Mouse (Mus musculus) heart, postnatal 0 days (tissue): ENCODE data around the gene Epas1. TPM values are rescaled to one million over a fixed set of nuclear protein-coding genes. Genes with fewer than 3 reads are reported as not detected.
A peak's percentile ranks its signal among the peaks of the same experiment; 100 is the strongest.

ENCODE experiments used
- ATAC-seq: fragments of 200-750 bp; cut with Nextera tagmentation; 2 replicates; pipeline ENCODE4 v1.8.0; 2017; ENCODE audit warnings: low read depth, moderate number of reproducible peaks, moderate library complexity; ENCODE audit not compliant: insufficient read depth
- DNase-seq: peaks from one replicate; pipeline ENCODE4 v3.0.0-alpha.2; 2016; ENCODE audit warnings: low spot score
- H3K27ac ChIP-seq: fragments of 300-500 bp; sonication (generic); 2 replicates; pipeline ENCODE4 v1.5.1; 2014; ENCODE audit warnings: low read depth, mild to moderate bottlenecking
- H3K27me3 ChIP-seq: fragments of 300-500 bp; sonication (generic); 2 replicates; pipeline ENCODE4 v1.6.1; 2014; ENCODE audit warnings: low read length, mixed read lengths; ENCODE audit not compliant: control insufficient read depth, insufficient read depth
- H3K36me3 ChIP-seq: fragments of 300-500 bp; sonication (generic); replicated peaks from 2 replicates; pipeline ENCODE4 v1.6.1; 2014; ENCODE audit warnings: low read length, mixed read lengths; ENCODE audit not compliant: control insufficient read depth, insufficient read depth
- H3K4me1 ChIP-seq: fragments of 300-500 bp; sonication (generic); 2 replicates; pipeline ENCODE4 v1.6.1; 2014; ENCODE audit warnings: antibody characterized with exemption; ENCODE audit not compliant: control insufficient read depth, insufficient read depth
- H3K4me2 ChIP-seq: fragments of 300-500 bp; sonication (generic); 2 replicates; pipeline ENCODE4 v1.6.1; 2014; ENCODE audit warnings: low read depth, mild to moderate bottlenecking, low read length, moderate library complexity
- H3K4me3 ChIP-seq: fragments of 300-500 bp; sonication (generic); 2 replicates; pipeline ENCODE4 v1.5.1; 2014; ENCODE audit warnings: low read depth, low read length
- H3K9ac ChIP-seq: fragments of 300-500 bp; sonication (generic); replicated peaks from 2 replicates; pipeline ENCODE4 v1.6.1; 2014; ENCODE audit warnings: low read depth, low read length, mixed read lengths
- H3K9me3 ChIP-seq: fragments of 300-500 bp; sonication (generic); replicated peaks from 2 replicates; pipeline ENCODE4 v1.6.1; 2016; ENCODE audit warnings: low read length; ENCODE audit not compliant: control insufficient read depth
- CTCF ChIP-seq: IDR thresholded peaks from 2 replicates; pipeline ENCODE4 v1.5.1; 2016; ENCODE audit warnings: antibody characterized with exemption, control low read depth, low read depth
- EP300 ChIP-seq: IDR thresholded peaks from 2 replicates; pipeline ENCODE4 v1.6.1; 2016; ENCODE audit warnings: antibody characterized with exemption, low read depth
- WGBS: fragments of 180-500 bp; shearing (Covaris S2); extraction: QIAGEN DNeasy Blood & Tissue Kit; methylation state at CpG from one replicate; pipeline ENCODE4 v1.1.7; 2014; 5-methylcytosine and 5-hydroxymethylcytosine counted together
- polyA plus RNA-seq: library from polyadenylated mRNA; unstranded; fragments of >200 nt; fragmentation: Nextera tagmentation; extraction: Ambion mirVana; gene quantifications from 2 replicates; pipeline ENCODE4 v1.2.1, GENCODE M21; 2015
- total RNA-seq: library from RNA; depleted of rRNA; stranded (reverse); fragments of >200 nt; gene quantifications from 2 replicates; pipeline ENCODE4 v1.2.3, GENCODE M21; 2014; ENCODE audit warnings: low replicate concordance

The Epas1 gene
- total and polyA plus RNA-seq, 2 experiments from 2014 or later, result 9.1 to 28.7 TPM

- peaks cover 11% of the 10 kb centered on the region; the same call in 1 of the 2 replicates for H3K4me1 ChIP-seq
- no peak overlapping the region for H3K27ac ChIP-seq
- H3K36me3 ChIP-seq, result no peaks in the 10 kb centered on the region
- no peak for ATAC-seq
- H3K4me2 ChIP-seq, result no peak overlapping the region
- no peak overlapping the region for H3K9ac ChIP-seq
- no peak overlapping the region for H3K4me3 ChIP-seq
- 72% methylated on average over 5 of the region's 5 CpGs for WGBS
- no peak for TF ChIP-seq EP300
- no peaks in the 10 kb centered on the region for H3K9me3 ChIP-seq
- H3K27me3 ChIP-seq, result no peaks in the 10 kb centered on the region
- DNase-seq, result no peak
Measured at GRCm38 (mm10) chr17:86795773-86796172, 42.3 kb downstream of the Epas1 start.

GRCm38 (mm10) chr17:86797031-86797430 lies 43.5 kb downstream of the Epas1 start:
- no peak overlapping the region for H3K4me3 ChIP-seq
- H3K9ac ChIP-seq, result no peak overlapping the region
- no peaks in the 10 kb centered on the region for H3K27me3 ChIP-seq
- H3K27ac ChIP-seq, result 0 out of 2 replicates have a peak overlapping the region, but pooled peaks have one; percentile 88
- peaks cover 21% of the 10 kb centered on the region for H3K4me1 ChIP-seq
- TF ChIP-seq EP300, result no peak
- no peak for TF ChIP-seq CTCF
- no peaks in the 10 kb centered on the region for H3K9me3 ChIP-seq
- H3K4me2 ChIP-seq, result no peak overlapping the region
- no peak for DNase-seq
- ATAC-seq, result no peak
- WGBS, result 90% methylated on average over 13 of the region's 13 CpGs
- no peaks in the 10 kb centered on the region for H3K36me3 ChIP-seq

GRCm38 (mm10) chr17:86798460-86798859 lies 45.0 kb downstream of the Epas1 start:
- H3K9ac ChIP-seq, result peak overlapping the region; percentile 17; the same call in 1 of the 2 replicates

GRCm38 (mm10) chr17:86798951-86799350 lies 45.5 kb downstream of the Epas1 start:
- peak overlapping the region; percentile 88 for H3K27ac ChIP-seq
- H3K9ac ChIP-seq, result no peak overlapping the region
- H3K9me3 ChIP-seq, result no peaks in the 10 kb centered on the region
- TF ChIP-seq CTCF (no peak), EP300 (no peak)
- no peak overlapping the region for H3K4me3 ChIP-seq
- WGBS, result 54% methylated on average over 11 of the region's 11 CpGs
- H3K4me2 ChIP-seq, result no peak overlapping the region
- no peak for DNase-seq
- no peaks in the 10 kb centered on the region for H3K36me3 ChIP-seq
- peaks cover 25% of the 10 kb centered on the region for H3K4me1 ChIP-seq
- H3K27me3 ChIP-seq, result no peaks in the 10 kb centered on the region
- no peak for ATAC-seq

More at GRCm38 (mm10) chr17:86798460-86798859, 45.0 kb downstream of the Epas1 start:
- H3K4me2 ChIP-seq, result no peak overlapping the region
- no peaks in the 10 kb centered on the region for H3K9me3 ChIP-seq
- H3K27me3 ChIP-seq, result no peaks in the 10 kb centered on the region
- no peak for DNase-seq
- ATAC-seq, result no peak
- H3K4me3 ChIP-seq, result no peak overlapping the region
- H3K4me1 ChIP-seq, result peaks cover 25% of the 10 kb centered on the region
- TF ChIP-seq EP300 (no peak), CTCF (no peak)
- 37% methylated on average over 8 of the region's 8 CpGs for WGBS
- peak overlapping the region; percentile 88 for H3K27ac ChIP-seq
- no peaks in the 10 kb centered on the region for H3K36me3 ChIP-seq

- H3K4me3 ChIP-seq, result no peak overlapping the region
- ATAC-seq, result peak; percentile 22; the same call in 1 of the 2 replicates
- no peak overlapping the region for H3K9ac ChIP-seq
- peak; percentile 36 for DNase-seq
- H3K9me3 ChIP-seq, result no peaks in the 10 kb centered on the region
- H3K36me3 ChIP-seq, result peaks cover 8% of the 10 kb centered on the region
- no peaks in the 10 kb centered on the region for H3K27me3 ChIP-seq
- TF ChIP-seq CTCF (no peak), EP300 (no peak; the same call in 1 of the 2 replicates)
- peaks cover 25% of the 10 kb centered on the region for H3K4me1 ChIP-seq
- peak overlapping the region; percentile 88 for H3K27ac ChIP-seq
- no peak overlapping the region for H3K4me2 ChIP-seq
- WGBS, result 61% methylated on average over 12 of the region's 12 CpGs
Measured at GRCm38 (mm10) chr17:86800535-86800934, 47.0 kb downstream of the Epas1 start.

GRCm38 (mm10) chr17:86801213-86801815 lies 47.8 kb downstream of the Epas1 start:
- Histone ChIP-seq H3K4me3 (no peak overlapping the region), H3K27ac (peak overlapping the region; percentile 88), H3K4me2 (no peak overlapping the region), H3K36me3 (peaks cover 15% of the 10 kb centered on the region), H3K9me3 (no peaks in the 10 kb centered on the region), H3K4me1 (peaks cover 25% of the 10 kb centered on the region), H3K9ac (no peak overlapping the region), H3K27me3 (no peaks in the 10 kb centered on the region)
- no peak for TF ChIP-seq CTCF
- TF ChIP-seq EP300, result no peak; the same call in 1 of the 2 replicates
- WGBS, result 49% methylated on average over 11 of the region's 11 CpGs
- DNase-seq (peak; percentile 34), ATAC-seq (no peak)
